Mouse (Mus musculus) right cerebral cortex, postnatal 25 days (tissue): ENCODE data around the gene Zmiz1.

Source experiments
- DNase-seq: peaks from one replicate; pipeline ENCODE4 v3.0.0; 2022

Zmiz1 gene

GRCm38 (mm10) chr14:25474017-25474416 lies 15.0 kb downstream of the Zmiz1 start:
- no peak for DNase-seq

DNA sequence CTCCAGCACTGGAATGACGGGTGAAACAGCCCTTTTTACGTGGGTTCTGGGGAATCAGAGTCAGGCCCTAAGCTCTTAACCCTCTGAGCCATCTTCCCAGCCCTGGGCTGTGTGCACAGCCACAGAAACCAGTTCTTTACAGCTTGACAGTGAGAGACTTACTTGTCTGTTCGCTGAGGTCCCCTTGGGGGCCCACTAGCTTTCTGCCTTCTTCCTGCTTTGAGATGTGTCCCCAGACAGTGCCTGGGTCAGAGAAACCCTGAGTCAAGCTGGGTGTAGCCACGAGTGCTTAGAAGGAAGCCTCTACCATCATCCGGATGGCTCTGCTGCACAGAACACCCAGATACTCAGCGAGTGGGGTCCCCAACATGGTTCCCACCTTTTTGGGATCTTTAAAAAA lies 15.7 kb downstream of the Zmiz1 start:
- no peak for DNase-seq

- no peak for DNase-seq
Observed at GRCm38 (mm10) chr14:25476048-25476447, 17.1 kb downstream of the Zmiz1 start.

- no peak for DNase-seq
Observed at GRCm38 (mm10) chr14:25476453-25476852, 17.5 kb downstream of the Zmiz1 start.

- DNase-seq = no peak
Observed at GRCm38 (mm10) chr14:25477268-25477667, 18.3 kb downstream of the Zmiz1 start.

- no peak for DNase-seq
Observed at GRCm38 (mm10) chr14:25478257-25478656, 19.3 kb downstream of the Zmiz1 start.

DNA sequence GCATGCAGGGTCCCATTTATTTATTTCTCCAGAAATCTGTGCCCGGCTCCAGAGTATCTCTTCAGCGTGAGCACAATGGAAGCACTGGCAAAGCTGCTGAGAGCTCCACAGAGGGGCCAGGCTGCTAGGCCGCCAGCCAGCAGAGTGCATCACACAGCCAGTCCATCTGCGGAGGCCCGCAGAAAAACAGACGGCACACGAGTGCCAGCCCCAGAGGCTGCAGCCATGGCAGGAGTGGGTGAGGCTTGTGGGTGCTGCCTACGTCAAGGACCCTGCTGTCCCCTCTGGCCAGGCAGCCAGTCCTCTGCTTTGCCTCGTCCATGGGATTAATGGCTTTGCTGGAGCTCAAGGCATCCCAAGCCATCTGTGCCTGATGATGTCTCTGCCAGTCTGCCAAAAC lies 19.8 kb downstream of the Zmiz1 start:
- no peak for DNase-seq

GRCm38 (mm10) chr14:25479841-25480252 lies 20.9 kb downstream of the Zmiz1 start:
- no peak for DNase-seq

GRCm38 (mm10) chr14:25480443-25480842 lies 21.5 kb downstream of the Zmiz1 start:
- DNase-seq = no peak

GRCm38 (mm10) chr14:25480916-25481666 lies 22.1 kb downstream of the Zmiz1 start:
- no peak for DNase-seq

- DNase-seq = no peak
Observed at GRCm38 (mm10) chr14:25481667-25482331, 22.8 kb downstream of the Zmiz1 start.

DNA sequence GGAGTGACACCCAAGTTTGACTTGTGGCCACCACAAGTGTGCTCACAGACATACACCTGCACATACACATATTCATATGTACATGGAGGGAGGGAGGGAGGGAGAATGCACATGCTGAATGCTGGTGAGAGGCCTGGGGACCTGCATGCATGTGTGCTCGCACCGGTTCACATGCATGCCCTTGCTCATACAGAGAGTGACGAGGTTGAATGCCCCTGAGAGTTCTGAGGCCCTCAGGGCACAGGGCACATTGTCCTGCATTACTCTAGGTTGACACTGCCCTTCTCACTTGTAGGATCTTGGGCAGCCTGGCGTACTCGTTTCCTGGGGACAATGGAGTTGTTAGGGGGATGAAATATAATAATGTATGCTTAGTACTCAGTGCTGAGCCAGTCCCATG lies 23.4 kb downstream of the Zmiz1 start:
- no peak for DNase-seq

GRCm38 (mm10) chr14:25483285-25483684 lies 24.3 kb downstream of the Zmiz1 start:
- DNase-seq = no peak

DNA sequence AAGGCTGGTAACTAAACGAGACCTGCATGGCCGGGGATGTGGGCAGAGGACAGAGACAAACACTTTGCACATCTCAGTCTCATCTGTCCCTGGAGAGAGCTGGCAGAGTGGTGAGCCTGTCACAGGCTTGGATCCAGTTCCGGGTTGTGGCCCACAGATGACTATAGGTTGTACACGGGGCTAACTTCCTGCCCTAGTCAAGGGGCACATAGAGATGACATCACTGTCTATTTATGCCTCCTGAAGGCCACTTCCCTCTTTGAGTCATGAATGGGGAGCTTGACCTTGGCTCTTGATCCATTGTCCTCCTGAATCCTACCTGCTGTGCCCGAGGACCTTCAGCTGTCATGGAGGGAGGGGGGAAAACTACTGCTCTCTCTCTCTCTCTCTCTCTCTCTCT lies 25.1 kb downstream of the Zmiz1 start:
- no peak for DNase-seq

GRCm38 (mm10) chr14:25486220-25486619 lies 27.2 kb downstream of the Zmiz1 start:
- DNase-seq = no peak

GRCm38 (mm10) chr14:25486742-25487469 lies 27.9 kb downstream of the Zmiz1 start:
- DNase-seq = no peak

GRCm38 (mm10) chr14:25487470-25487955 lies 28.5 kb downstream of the Zmiz1 start:
- no peak for DNase-seq

DNA sequence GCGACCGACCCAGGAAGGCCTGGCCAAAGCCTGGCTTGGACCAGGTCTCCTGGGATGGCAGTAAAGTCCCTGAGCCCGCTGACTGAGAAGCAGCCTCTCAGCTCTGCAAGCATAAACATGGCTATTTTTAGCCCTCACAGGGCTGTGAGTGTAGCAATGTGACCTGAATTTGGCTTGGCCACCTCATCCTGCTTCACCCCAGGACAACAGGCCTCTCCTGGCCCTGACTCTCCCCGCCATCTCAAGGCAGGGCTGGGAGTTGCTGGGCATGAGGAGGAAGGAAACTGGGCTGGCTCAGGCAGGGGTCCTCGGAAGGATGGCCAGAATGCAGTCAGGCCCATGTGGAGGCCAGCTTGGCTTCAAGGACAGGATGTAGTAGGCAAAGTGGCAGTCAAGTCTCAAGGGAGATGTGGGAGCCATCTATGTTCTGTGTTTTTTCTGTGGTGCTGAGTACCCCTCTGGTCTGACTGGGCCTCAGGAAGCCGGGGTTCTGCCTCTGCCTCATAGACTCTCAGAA lies 29.2 kb downstream of the Zmiz1 start:
- DNase-seq = no peak

DNA sequence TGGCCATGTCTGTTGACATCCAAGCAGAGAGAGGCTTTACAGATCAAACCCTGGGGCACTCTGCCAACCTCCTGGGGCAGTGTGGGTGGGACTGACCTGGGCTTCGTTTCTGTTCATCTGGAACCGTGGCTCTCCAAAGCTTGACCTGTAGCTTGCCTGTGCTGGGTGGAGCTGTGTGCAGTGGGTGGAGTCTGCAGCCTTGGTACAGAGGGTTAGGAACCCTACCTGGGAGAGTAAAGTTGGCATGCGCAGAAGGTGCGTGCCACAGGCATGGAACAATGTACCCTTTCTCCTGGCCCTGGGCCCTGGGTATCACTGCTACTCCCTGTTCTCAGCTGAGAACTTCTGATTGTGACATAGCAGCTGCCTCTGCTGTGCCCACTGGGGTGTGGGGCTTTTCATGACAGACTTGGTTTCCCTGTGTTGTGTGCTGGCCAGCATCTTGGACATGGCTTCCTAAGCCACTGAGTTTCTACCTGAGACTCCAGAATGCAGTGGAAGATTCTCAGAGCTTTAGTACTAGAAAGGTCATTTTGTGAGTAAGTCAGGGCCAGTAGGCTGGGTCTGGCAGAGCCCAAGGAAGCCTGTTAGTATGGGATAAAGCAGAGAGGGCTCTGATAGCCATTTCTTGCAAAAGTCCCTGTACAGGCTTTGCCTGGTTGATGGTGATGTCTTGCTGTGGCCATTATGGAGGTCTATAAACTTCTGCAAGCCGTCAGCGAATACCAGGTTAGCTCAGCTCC lies 30.5 kb downstream of the Zmiz1 start:
- no peak for DNase-seq

GRCm38 (mm10) chr14:25491961-25492360 lies 33.0 kb downstream of the Zmiz1 start:
- no peak for DNase-seq

DNA sequence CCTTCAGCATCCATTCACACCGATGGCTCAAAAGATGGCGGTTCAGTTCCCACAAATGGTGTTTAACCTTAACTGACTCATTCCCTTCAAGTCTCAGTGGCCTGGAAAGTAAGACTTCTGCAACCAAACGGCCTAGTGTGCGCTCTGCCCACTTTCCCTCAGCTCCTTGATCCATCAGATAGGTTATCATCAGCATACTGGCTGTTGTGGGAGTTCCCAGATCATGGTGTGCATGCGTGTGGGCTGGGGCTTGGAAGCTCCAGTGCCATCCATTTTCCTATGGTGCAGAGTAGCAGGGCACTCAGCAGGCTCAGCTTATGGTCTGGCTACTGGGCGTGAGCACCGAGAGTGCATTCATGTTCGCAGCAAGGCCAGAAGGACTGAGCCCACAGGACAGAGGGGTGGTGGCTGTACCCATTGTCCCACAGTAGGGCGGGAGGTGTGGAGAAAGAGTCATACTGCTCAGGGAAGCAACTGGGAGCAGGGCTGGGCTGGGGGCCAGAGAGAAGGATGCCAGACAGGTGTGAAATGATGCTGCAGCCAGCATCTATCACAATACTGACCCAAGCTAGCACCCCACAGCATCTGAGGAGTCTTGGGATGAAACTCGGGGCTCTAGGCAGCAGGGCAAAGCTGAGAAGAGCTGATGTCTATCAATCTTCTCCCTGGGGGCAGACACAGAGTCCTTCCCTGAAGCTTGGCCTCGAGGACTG lies 33.7 kb downstream of the Zmiz1 start:
- DNase-seq = no peak
